Mouse (Mus musculus) left cerebral cortex, adult 2 months (tissue): Measurements from ENCODE around the gene Nfkbil1. TPM values are rescaled to one million over a fixed set of nuclear protein-coding genes. Genes with fewer than 3 reads are reported as not detected.

Experiments
- DNase-seq, 2 experiments: peaks; one replicate each; pipeline ENCODE4 v3.0.0; 2021 to 2022; ENCODE audit warnings: low spot score in 2 of 2, mixed read lengths in 1 of 2; ENCODE audit errors: extremely low spot score in 1 of 2
- H3K27ac ChIP-seq: fragments of 200-600 bp; 2 replicates; pipeline ENCODE4 v1.8.1; 2022
- H3K4me3 ChIP-seq: fragments of 200-600 bp; 2 replicates; pipeline ENCODE4 v1.8.1; 2022
- CTCF ChIP-seq: fragments of 200-600 bp; IDR thresholded peaks from 2 replicates; pipeline ENCODE4 v1.8.1; 2022; ENCODE audit warnings: antibody characterized with exemption, mild to moderate bottlenecking, moderate library complexity
- intact Hi-C: fragments of 180-260 bp; cut with DNase I; formaldehyde crosslinking; loops from one replicate; pipeline ENCODE4 v1.15.1; 2025
- total RNA-seq, 2 experiments: library from RNA; stranded (reverse); gene quantifications; 2 replicates each; pipeline ENCODE4 v1.2.3; 2021

The Nfkbil1 gene
- total RNA-seq, 2 experiments from 2014 or later: 13.0 to 16.1 TPM

- no peak for TF ChIP-seq CTCF
- no peak overlapping the region for H3K4me3 ChIP-seq
- H3K27ac ChIP-seq: no peak overlapping the region
- intact Hi-C loops: no loop called here
- no peak for DNase-seq
Observed at GRCm38 (mm10) chr17:35213071-35213470, 22.5 kb downstream of the Nfkbil1 start.

- TF ChIP-seq CTCF: no peak
- intact Hi-C loops: no loop called here
- no peak for DNase-seq
- Histone ChIP-seq H3K27ac (no peak overlapping the region), H3K4me3 (no peak overlapping the region)
Observed at GRCm38 (mm10) chr17:35210593-35210992, 25.0 kb downstream of the Nfkbil1 start.

- no peak for TF ChIP-seq CTCF
- no peak overlapping the region for H3K4me3 ChIP-seq
- DNase-seq: no peak
- intact Hi-C loops: no loop called here
- no peak overlapping the region for H3K27ac ChIP-seq
Observed at GRCm38 (mm10) chr17:35209785-35210535, 25.6 kb downstream of the Nfkbil1 start.

- Histone ChIP-seq H3K4me3 (no peak overlapping the region), H3K27ac (no peak overlapping the region)
- DNase-seq: no peak
- intact Hi-C loops: no loop called here
- TF ChIP-seq CTCF: no peak
Observed at GRCm38 (mm10) chr17:35205380-35205769, 30.2 kb downstream of the Nfkbil1 start.

- H3K27ac ChIP-seq: no peak within 1 kb of the TSS
- intact Hi-C loops: no loop called here
- TF ChIP-seq CTCF: no peak
- DNase-seq: no peak
- no peak within 1 kb of the TSS for H3K4me3 ChIP-seq
Observed at GRCm38 (mm10) chr17:35204494-35205379, 30.9 kb downstream of the Nfkbil1 start, which contains the start of gene Lta. Gene Lta (minus strand): TSS chr17:35205351.

- Histone ChIP-seq H3K27ac (no peak overlapping the region), H3K4me3 (no peak overlapping the region)
- no peak for DNase-seq
- intact Hi-C loops: no loop called here
- TF ChIP-seq CTCF: no peak
Observed at GRCm38 (mm10) chr17:35202442-35202841, 33.1 kb downstream of the Nfkbil1 start.

- TF ChIP-seq CTCF: no peak
- no peak for DNase-seq
- Histone ChIP-seq H3K4me3 (no peak within 1 kb of the TSS), H3K27ac (no peak within 1 kb of the TSS)
- intact Hi-C loops: no loop called here
Observed at GRCm38 (mm10) chr17:35201787-35202186, 33.8 kb downstream of the Nfkbil1 start, which contains the start of gene Tnf. Gene Tnf (minus strand): TSS chr17:35202007.

- H3K4me3 ChIP-seq: no peak overlapping the region
- no peak for TF ChIP-seq CTCF
- intact Hi-C loops: no loop called here
Observed at GRCm38 (mm10) chr17:35201128-35201527, 34.5 kb downstream of the Nfkbil1 start.

GRCm38 (mm10) chr17:35200398-35200797, 35.2 kb downstream of the Nfkbil1 start:
- no peak overlapping the region for H3K27ac ChIP-seq

More at GRCm38 (mm10) chr17:35201128-35201527, 34.5 kb downstream of the Nfkbil1 start:
- DNase-seq: no peak
- no peak overlapping the region for H3K27ac ChIP-seq

GRCm38 (mm10) chr17:35198946-35199345, 36.6 kb downstream of the Nfkbil1 start:
- Histone ChIP-seq H3K4me3 (no peak overlapping the region), H3K27ac (no peak overlapping the region)
- no peak for DNase-seq
- intact Hi-C loops: no loop called here
- no peak for TF ChIP-seq CTCF

More at GRCm38 (mm10) chr17:35200398-35200797, 35.2 kb downstream of the Nfkbil1 start:
- no peak overlapping the region for H3K4me3 ChIP-seq
- no peak for TF ChIP-seq CTCF
- intact Hi-C loops: no loop called here
- no peak for DNase-seq

GRCm38 (mm10) chr17:35198029-35198428, 37.6 kb downstream of the Nfkbil1 start:
- no peak for DNase-seq
- TF ChIP-seq CTCF: no peak
- Histone ChIP-seq H3K27ac (no peak overlapping the region), H3K4me3 (no peak overlapping the region)
- intact Hi-C loops: no loop called here

GRCm38 (mm10) chr17:35197126-35197525, 38.5 kb downstream of the Nfkbil1 start:
- TF ChIP-seq CTCF: no peak
- H3K27ac ChIP-seq: no peak overlapping the region
- H3K4me3 ChIP-seq: no peak overlapping the region
- no peak for DNase-seq
- intact Hi-C loops: no loop called here
